Mouse (Mus musculus) heart, adult 2 months (tissue): ENCODE measurements around the gene Ccl1. TPM values are rescaled to one million over a fixed set of nuclear protein-coding genes. Genes with fewer than 3 reads are reported as not detected.

Experiments used
- DNase-seq, 2 experiments: peaks; one replicate each; pipeline ENCODE4 v3.0.0; 2021
- H3K27ac ChIP-seq: fragments of 200-600 bp; 2 replicates; pipeline ENCODE4 v1.8.1; 2022
- H3K27me3 ChIP-seq: fragments of 200-500 bp; 2 replicates; pipeline ENCODE4 v1.6.1; 2012; ENCODE audit warnings: mild to moderate bottlenecking, low read length, inconsistent platforms, mixed read lengths; ENCODE audit not compliant: control insufficient read depth, insufficient read depth
- H3K36me3 ChIP-seq: fragments of 200-500 bp; 2 replicates; pipeline ENCODE4 v1.6.1; 2012; ENCODE audit warnings: low read length, inconsistent platforms; ENCODE audit not compliant: control insufficient read depth, insufficient read depth
- H3K4me1 ChIP-seq: fragments of 200-500 bp; 2 replicates; pipeline ENCODE4 v1.6.1; 2011; ENCODE audit warnings: low read length; ENCODE audit not compliant: control insufficient read depth, insufficient read depth
- H3K4me3 ChIP-seq: fragments of 200-600 bp; 2 replicates; pipeline ENCODE4 v1.8.1; 2022
- H3K79me2 ChIP-seq: fragments of 200-500 bp; replicated peaks from 2 replicates; pipeline ENCODE4 v1.6.1; 2012; ENCODE audit warnings: mild to moderate bottlenecking, inconsistent platforms, low read length, moderate library complexity, mixed read lengths; ENCODE audit not compliant: control insufficient read depth, insufficient read depth
- H3K9ac ChIP-seq: fragments of 200-500 bp; 2 replicates; pipeline ENCODE4 v1.6.1; 2012; ENCODE audit warnings: low read depth, mild to moderate bottlenecking, control low read depth, inconsistent platforms, low read length, mixed read lengths
- CTCF ChIP-seq: fragments of 200-600 bp; IDR thresholded peaks from 2 replicates; pipeline ENCODE4 v1.8.1; 2022; ENCODE audit warnings: antibody characterized with exemption, mild to moderate bottlenecking, moderate library complexity
- EP300 ChIP-seq: fragments of 200-500 bp; IDR thresholded peaks from 2 replicates; pipeline ENCODE4 v1.6.1; 2011; ENCODE audit warnings: low read depth, low read length, control low read depth; ENCODE audit not compliant: insufficient read depth
- POLR2A ChIP-seq: fragments of 200-500 bp; IDR thresholded peaks from 2 replicates; pipeline ENCODE4 v1.6.1; 2011; ENCODE audit warnings: mild to moderate bottlenecking, low read depth, low read length, control low read depth; ENCODE audit not compliant: insufficient read depth
- WGBS: fragments of 180-500 bp; shearing (Covaris S2); methylation state at CpG from one replicate; pipeline ENCODE4 v1.1.7; 2018; 5-methylcytosine and 5-hydroxymethylcytosine counted together
- intact Hi-C: fragments of 180-260 bp; cut with DNase I; formaldehyde crosslinking; loops from one replicate; pipeline ENCODE4 v1.15.1; 2025
- polyA plus RNA-seq: library from polyadenylated mRNA; depleted of rRNA; stranded (reverse); fragments of >200 nt; gene quantifications from 2 replicates; pipeline ENCODE4 v1.2.3, GENCODE M21; 2012
- total RNA-seq, 2 experiments: library from RNA; stranded (reverse); gene quantifications; 2 replicates each; pipeline ENCODE4 v1.2.3; 2021

Gene Ccl1
- total and polyA plus RNA-seq, 3 experiments, result not detected

DNA sequence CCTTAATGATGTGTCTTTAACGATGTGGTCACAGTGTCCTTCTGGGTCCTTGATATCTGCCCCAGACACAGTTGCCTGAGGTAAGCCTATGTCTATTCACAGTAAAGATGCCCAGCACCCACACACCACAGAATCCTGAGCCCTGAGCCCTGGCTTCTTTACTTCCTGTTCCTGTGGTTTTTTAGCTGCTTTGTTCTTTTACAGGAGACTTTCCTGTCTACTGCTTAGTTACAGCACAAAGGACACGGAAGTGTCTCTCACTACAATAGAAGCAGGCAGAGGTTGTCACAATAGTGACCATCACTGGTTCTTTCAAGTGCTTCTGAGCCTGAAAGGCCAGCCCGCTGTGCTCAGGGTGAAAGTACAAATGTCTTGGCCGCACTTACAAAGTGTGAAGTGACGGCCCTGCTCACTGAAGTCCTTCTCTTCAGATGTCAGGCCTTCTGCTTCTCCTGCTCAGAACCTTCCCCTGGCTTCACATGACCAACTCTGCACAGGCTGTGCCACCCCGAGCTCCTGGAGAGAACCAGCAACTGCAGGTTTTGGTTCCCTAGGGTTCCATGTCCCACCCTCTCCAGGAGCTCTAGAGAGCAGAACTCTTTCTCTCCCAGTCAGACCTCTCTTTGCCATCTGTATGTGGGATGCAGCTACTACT, 122.1 kb downstream of the Ccl1 start:
- TF ChIP-seq CTCF (no peak), EP300 (no peak), POLR2A (no peak)
- H3K4me3 ChIP-seq, result no peak overlapping the region

DNA sequence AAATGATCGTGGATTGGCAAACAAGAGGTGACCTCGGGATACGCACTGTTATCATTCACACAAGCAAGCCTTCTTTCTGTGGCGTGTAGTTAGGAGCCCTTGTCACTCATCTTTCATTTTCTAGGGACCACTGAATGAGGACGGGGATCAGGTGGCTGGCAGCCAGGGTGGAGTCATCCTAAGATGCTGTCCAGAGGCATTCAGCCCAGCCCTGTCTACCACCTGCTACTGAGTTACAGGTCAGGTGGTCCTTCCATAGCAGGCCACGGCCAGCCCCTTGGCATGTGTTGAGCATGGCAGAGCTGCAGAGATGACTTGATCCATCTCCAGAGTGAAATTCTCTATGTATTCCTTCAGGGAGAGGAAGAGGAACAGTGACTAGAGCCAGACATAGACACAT, 123.1 kb downstream of the Ccl1 start:
- Histone ChIP-seq H3K9ac (no peak overlapping the region), H3K27me3 (no peaks in the 10 kb centered on the region), H3K27ac (no peak overlapping the region), H3K4me3 (no peak overlapping the region), H3K79me2 (no peaks in the 10 kb centered on the region), H3K4me1 (0 out of 2 replicates have a peak, but pooled peaks cover 1% of the 10 kb centered on the region), H3K36me3 (no peaks in the 10 kb centered on the region)
- TF ChIP-seq CTCF (no peak), POLR2A (no peak), EP300 (no peak)
- DNase-seq, result no peak
- WGBS, result 75% methylated on average over 6 of the region's 6 CpGs
- intact Hi-C loops, result no loop called here

More for the DNA sequence above, 122.1 kb downstream of the Ccl1 start:
- no peak for DNase-seq
- Histone ChIP-seq H3K36me3 (no peaks in the 10 kb centered on the region), H3K4me1 (0 out of 2 replicates have a peak, but pooled peaks cover 1% of the 10 kb centered on the region), H3K27ac (no peak overlapping the region), H3K79me2 (no peaks in the 10 kb centered on the region), H3K27me3 (no peaks in the 10 kb centered on the region), H3K9ac (no peak overlapping the region)
- intact Hi-C loops, result no loop called here
- WGBS, result 47% methylated on average over 6 of the region's 6 CpGs

DNA sequence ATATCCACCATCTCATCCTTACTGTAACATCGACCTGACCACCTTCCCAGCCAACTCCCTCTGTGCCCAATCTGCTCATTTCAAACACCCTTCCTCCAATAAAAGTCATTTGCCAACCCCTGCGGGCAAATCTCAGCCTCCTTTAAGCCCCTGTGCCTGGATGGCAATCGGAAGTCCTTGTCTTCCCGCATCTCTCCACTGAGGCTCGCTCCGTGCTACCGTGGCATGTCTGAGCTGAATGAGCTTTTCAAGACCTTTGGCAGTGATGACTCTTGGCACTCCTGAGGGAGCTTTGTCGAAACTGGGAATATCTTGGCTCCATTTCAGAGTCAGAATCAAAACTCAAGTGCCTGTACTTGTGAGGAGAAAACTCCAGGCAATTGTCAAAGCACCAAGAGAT, 124.2 kb downstream of the Ccl1 start:
- Histone ChIP-seq H3K36me3 (no peaks in the 10 kb centered on the region), H3K27me3 (no peaks in the 10 kb centered on the region), H3K4me3 (no peak overlapping the region), H3K9ac (no peak overlapping the region), H3K79me2 (no peaks in the 10 kb centered on the region), H3K4me1 (0 out of 2 replicates have a peak, but pooled peaks cover 1% of the 10 kb centered on the region), H3K27ac (no peak overlapping the region)
- TF ChIP-seq EP300, result no peak
- no peak for TF ChIP-seq POLR2A
- TF ChIP-seq CTCF, result no peak
- WGBS, result 47% methylated on average over 8 of the region's 8 CpGs
- no peak for DNase-seq
- intact Hi-C loops, result no loop called here

DNA sequence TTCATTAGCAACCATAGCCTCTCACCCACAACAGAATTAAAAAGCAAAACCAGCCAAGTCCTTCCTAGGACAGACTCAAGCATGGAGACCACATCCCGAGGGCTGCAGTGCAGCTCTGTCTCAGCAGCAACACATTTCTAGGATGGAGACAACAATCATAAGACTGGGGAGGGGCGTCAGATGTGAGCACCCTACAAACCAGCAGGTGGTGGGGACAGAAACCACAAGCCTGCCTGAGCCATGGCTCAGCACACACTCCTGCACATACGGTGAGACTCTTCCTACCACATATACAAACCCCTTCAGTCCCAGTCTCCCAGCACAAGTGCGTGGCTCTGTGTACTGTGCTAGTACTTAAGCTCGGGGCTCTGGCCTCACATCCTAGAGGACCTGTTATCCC, 127.3 kb downstream of the Ccl1 start:
- TF ChIP-seq EP300 (no peak), CTCF (no peak), POLR2A (no peak)
- no peaks in the 10 kb centered on the region for H3K27me3 ChIP-seq
- H3K9ac ChIP-seq, result no peak overlapping the region
- H3K27ac ChIP-seq, result no peak overlapping the region
- DNase-seq, result no peak
- no peak overlapping the region for H3K4me3 ChIP-seq
- intact Hi-C loops, result no loop called here
- 0 out of 2 replicates have a peak, but pooled peaks cover 1% of the 10 kb centered on the region for H3K4me1 ChIP-seq
- H3K36me3 ChIP-seq, result no peaks in the 10 kb centered on the region
- 53% methylated on average over 5 of the region's 5 CpGs for WGBS
- H3K79me2 ChIP-seq, result no peaks in the 10 kb centered on the region

DNA sequence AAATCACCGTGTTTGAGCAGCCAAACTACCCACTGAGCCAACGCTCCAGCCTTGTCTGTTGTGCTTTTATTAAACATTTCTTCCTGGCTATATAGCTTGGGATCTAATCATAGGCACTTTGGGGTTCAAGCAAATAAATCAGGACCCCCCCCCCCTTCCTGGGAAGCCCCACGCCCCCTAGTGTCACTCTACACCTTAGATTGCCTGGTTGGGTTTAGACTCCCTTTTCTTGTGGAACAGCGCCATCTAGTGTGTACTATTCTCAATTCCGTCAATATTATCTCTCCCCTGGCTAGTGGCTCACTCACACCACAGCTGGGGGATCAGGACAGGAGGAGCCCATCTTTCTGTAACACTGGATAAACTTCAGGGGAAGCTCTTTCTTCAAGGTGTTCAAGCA, 127.8 kb downstream of the Ccl1 start:
- H3K4me1 ChIP-seq, result 0 out of 2 replicates have a peak, but pooled peaks cover 1% of the 10 kb centered on the region
- TF ChIP-seq EP300, result no peak
- peak; percentile 72 for TF ChIP-seq CTCF
- H3K27me3 ChIP-seq, result no peaks in the 10 kb centered on the region
- no peaks in the 10 kb centered on the region for H3K79me2 ChIP-seq
- no peak overlapping the region for H3K27ac ChIP-seq
- DNase-seq, result no peak
- 27% methylated on average over 5 of the region's 5 CpGs for WGBS
- no peak overlapping the region for H3K9ac ChIP-seq
- no peak overlapping the region for H3K4me3 ChIP-seq
- intact Hi-C loops, result loop anchor here (1.0 to 2.0 kb wide), 2 partner anchors 181 to 543 kb away; no protein-coding TSS in a partner anchor
- no peaks in the 10 kb centered on the region for H3K36me3 ChIP-seq

DNA sequence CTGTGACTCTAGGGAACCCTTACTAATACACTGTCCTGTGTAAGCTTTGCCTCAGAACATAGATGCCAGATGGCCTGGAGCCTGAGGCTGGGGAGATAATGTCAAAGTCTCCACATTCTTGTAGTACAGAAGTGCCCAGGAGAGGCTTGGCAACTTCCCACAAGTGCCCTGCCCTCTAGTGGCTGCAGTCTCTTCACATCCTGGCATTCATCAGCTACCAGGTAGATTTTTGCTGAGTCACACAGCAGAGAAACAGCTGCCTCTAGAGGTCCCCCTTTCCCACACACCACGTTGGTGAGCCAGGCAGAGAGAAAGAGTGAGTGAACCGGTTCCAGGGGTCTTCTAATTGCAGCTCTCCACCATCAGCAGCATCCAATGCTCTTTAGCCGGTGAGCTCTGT, 130.7 kb downstream of the Ccl1 start:
- H3K9ac ChIP-seq, result no peak overlapping the region
- DNase-seq, result peak; percentile 64 to 71
- TF ChIP-seq CTCF, result peak; percentile 73
- TF ChIP-seq EP300, result 0 out of 2 replicates have a peak, but pooled peaks have one; percentile 21
- TF ChIP-seq POLR2A, result no peak
- no peaks in the 10 kb centered on the region for H3K27me3 ChIP-seq
- H3K79me2 ChIP-seq, result no peaks in the 10 kb centered on the region
- no peaks in the 10 kb centered on the region for H3K36me3 ChIP-seq
- no peak overlapping the region for H3K4me3 ChIP-seq
- no peak overlapping the region for H3K27ac ChIP-seq
- intact Hi-C loops, result no loop called here
- 33% methylated on average over 3 of the region's 3 CpGs for WGBS
- no peaks in the 10 kb centered on the region; the same call in 1 of the 2 replicates for H3K4me1 ChIP-seq
